In genomic region chr11:67636201-67636600, GRCm38 (mm10) we compare ENCODE assay signal across 29 mouse cellular contexts. TPM values are rescaled to one million over a fixed set of nuclear protein-coding genes. Genes with fewer than 3 reads are reported as not detected.
DNase-seq lines count a peak whose midpoint lies in the region; ATAC-seq and TF ChIP-seq lines count a peak whose summit lies in the region.
"Had no signal": no experiment of that assay in that cellular context is flagged by ENCODE, and none has a peak within 500 bp of the region (broad histone marks: within the 10 kb centered on the region; RNA-seq: fewer than 3 reads in every experiment).

No protein-coding gene starts in this region.

- H3K27me3 ChIP-seq in midbrain, embryonic 16.5 days (ENCODE audit: control insufficient read depth, insufficient read depth, low read depth, low read length): no peaks in the 10 kb centered on the region
- H3K27me3 ChIP-seq: CH12.LX; forebrain, embryonic 13.5 days; heart, embryonic 12.5 days; heart, embryonic 15.5 days; hindbrain, embryonic 12.5 days; hindbrain, embryonic 15.5 days had no signal

- no peaks in the 10 kb centered on the region for H3K4me1 ChIP-seq in midbrain, embryonic 16.5 days (ENCODE audit: control insufficient read depth, insufficient read depth, low read length)
- H3K4me1 ChIP-seq: forebrain, embryonic 13.5 days; heart, embryonic 12.5 days; hindbrain, embryonic 12.5 days had no signal

- H3K4me2 ChIP-seq in midbrain, embryonic 16.5 days (ENCODE audit: low read length): no peak overlapping the region
- H3K4me2 ChIP-seq: forebrain, embryonic 13.5 days; heart, embryonic 12.5 days; heart, embryonic 15.5 days; hindbrain, embryonic 12.5 days; hindbrain, embryonic 15.5 days had no signal

- TF ChIP-seq CTCF in left cerebral cortex, adult 2 months (IDR thresholded peaks at IDR 0.05): no peak

- H3K36me3 ChIP-seq in midbrain, embryonic 16.5 days (ENCODE audit: control insufficient read depth, insufficient read depth, low read length): no peaks in the 10 kb centered on the region
- H3K36me3 ChIP-seq: forebrain, embryonic 10.5 days; G1E; heart, embryonic 12.5 days; heart, embryonic 15.5 days; hindbrain, embryonic 12.5 days; hindbrain, embryonic 15.5 days had no signal

- 0 out of 2 replicates have a peak, but pooled peaks have one; percentile 23 for ATAC-seq in granulocyte monocyte progenitor cell, adult 5-6 weeks (replicated peaks; ENCODE audit: poor library complexity, severe bottlenecking)
- ATAC-seq in midbrain, embryonic 16.5 days: no peak
- ATAC-seq: forebrain, embryonic 13.5 days; forebrain, embryonic 16.5 days; Patski had no signal

- WGBS in midbrain, embryonic 16.5 days: 77% methylated on average over 4 of the region's 4 CpGs

- peak; percentile 93 for DNase-seq in heart, adult 11 months
- no peak for DNase-seq in heart, postnatal 10 days
- no peak for DNase-seq in left cerebral cortex, adult 2 months (ENCODE audit: extremely low spot score in 1 of 2, low spot score in 2 of 2)
- DNase-seq in left cerebral cortex, adult 9 months (ENCODE audit: low spot score in 2 of 2): no peak
- no peak for DNase-seq in cerebellum, adult 9-11 months
- DNase-seq: adrenal gland, postnatal 10 days; adrenal gland, postnatal 36 days; B cell, adult 2 months; cerebellum, adult 11 months; cerebellum, adult 2 months; gastrocnemius, postnatal 25 days; heart, postnatal 14 days had no signal

- no peaks in the 10 kb centered on the region for H3K9me3 ChIP-seq in midbrain, embryonic 16.5 days (replicated peaks; ENCODE audit: control insufficient read depth, low read length, poor library complexity, severe bottlenecking)
- H3K9me3 ChIP-seq: forebrain, embryonic 10.5 days; forebrain, embryonic 13.5 days; heart, embryonic 12.5 days; heart, embryonic 15.5 days; hindbrain, embryonic 12.5 days; hindbrain, embryonic 15.5 days had no signal

- no peak overlapping the region for H3K4me3 ChIP-seq in left cerebral cortex, adult 2 months
- no peak overlapping the region for H3K4me3 ChIP-seq in midbrain, embryonic 16.5 days (ENCODE audit: low read depth, low read length)
- H3K4me3 ChIP-seq: forebrain, embryonic 10.5 days; forebrain, embryonic 13.5 days; heart, embryonic 12.5 days; heart, embryonic 15.5 days; hindbrain, embryonic 12.5 days; hindbrain, embryonic 15.5 days had no signal

- peak overlapping the region; percentile 48; the same call in 1 of the 2 replicates for H3K27ac ChIP-seq in left cerebral cortex, adult 2 months
- H3K27ac ChIP-seq in midbrain, embryonic 16.5 days (ENCODE audit: low read length): no peak overlapping the region
- H3K27ac ChIP-seq: forebrain, embryonic 10.5 days; forebrain, embryonic 13.5 days; heart, embryonic 15.5 days; hindbrain, embryonic 12.5 days; hindbrain, embryonic 15.5 days had no signal

- intact Hi-C loops in heart, postnatal 10 days (cut with DNase I): no loop called here
- intact Hi-C loops in left cerebral cortex, adult 2 months (cut with DNase I): no loop called here

- no peak overlapping the region for H3K9ac ChIP-seq in midbrain, embryonic 16.5 days (ENCODE audit: low read depth, low read length)
- H3K9ac ChIP-seq: forebrain, embryonic 13.5 days; heart, embryonic 12.5 days; heart, embryonic 15.5 days; hindbrain, embryonic 12.5 days; hindbrain, embryonic 15.5 days had no signal

RNA-seq across cellular contexts. Expression of gene Rcvrn, which starts 58.9 kb away (rescaled TPM):
- total RNA-seq in heart, postnatal 10 days (2021): not detected
- total RNA-seq in left cerebral cortex, adult 2 months (2021): 1 to 10 TPM in 1 of 2 experiments, under 1 TPM in 1; 0.91 to 3.2 TPM
- not detected in 2 replicates for total RNA-seq in granulocyte monocyte progenitor cell, adult 5-6 weeks (2014; fragmentation: Nextera tagmentation)
- 0.26 TPM in 1 of 2 replicates, not detected in the other for total RNA-seq in granulocyte monocyte progenitor cell, adult 5-6 weeks (2017)
- polyA plus RNA-seq in midbrain, embryonic 16.5 days (2015; fragmentation: Nextera tagmentation; extraction: Ambion mirVana): not detected in 2 replicates
- total RNA-seq: adrenal gland, postnatal 10 days; CH12.LX; G1E; heart, postnatal 14 days; hematopoietic stem cell, adult 5-6 weeks had no signal
- polyA plus RNA-seq: embryonic facial prominence, embryonic 11.5 days; embryonic facial prominence, embryonic 14.5 days; forebrain, embryonic 10.5 days; forebrain, embryonic 13.5 days; forebrain, embryonic 16.5 days; G1E; gonadal fat pad, adult 2 months; heart, embryonic 12.5 days; heart, embryonic 15.5 days; hindbrain, embryonic 12.5 days; hindbrain, embryonic 15.5 days; intestine, embryonic 14.5 days; Patski had no signal
